Mouse (Mus musculus) liver, adult 10 weeks (tissue): ENCODE data around the gene Kitl. TPM values are rescaled to one million over a fixed set of nuclear protein-coding genes. Genes with fewer than 3 reads are reported as not detected.

Experiments used
- polyA plus RNA-seq: library from polyadenylated mRNA; stranded (reverse); fragments of 350-450 nt; fragmentation: Illumina TruSeq; extraction: RNeasy Lipid Tissue Mini Kit (QIAGEN cat#74804); gene quantifications from one replicate; pipeline ENCODE4 v1.2.3, GENCODE M21; 2014; ENCODE audit warnings: low read depth, low replicate concordance

The Kitl gene
- 3.3 TPM for polyA plus RNA-seq

GRCm38 (mm10) chr10:100015370-100016325 lies at the start of gene Kitl:
Gene Kitl (plus strand): TSS chr10:100015630.

